Mouse (Mus musculus): ENCODE results near the gene Tinf2.
A peak's percentile ranks its signal among the peaks of the same experiment; 100 is the strongest.

Tinf2 gene

GRCm38 (mm10) chr14:55701131-55701530 is 19.5 kb upstream of the Tinf2 start:
- no peak for DNase-seq

GRCm38 (mm10) chr14:55697226-55697625 is 15.6 kb upstream of the Tinf2 start:
- DNase-seq, result no peak

GRCm38 (mm10) chr14:55689433-55689832 is 7.8 kb upstream of the Tinf2 start:
- DNase-seq, result no peak

GRCm38 (mm10) chr14:55682118-55682493 is 486 bp upstream of the Tinf2 start:
- no peak for DNase-seq

GRCm38 (mm10) chr14:55677615-55678014 is 4.0 kb downstream of the Tinf2 start:
- no peak for DNase-seq

GRCm38 (mm10) chr14:55672741-55673060 is 8.9 kb downstream of the Tinf2 start:
- no peak for DNase-seq

- DNase-seq, result peak; percentile 97
Observed at GRCm38 (mm10) chr14:55671833-55672740, 9.5 kb downstream of the Tinf2 start, which contains the start of the genes Gmpr2 and Nedd8. TSS of gene Gmpr2 (plus strand) at chr14:55671941. TSS of gene Nedd8 (minus strand) at chr14:55672124.

- no peak for DNase-seq
Observed at GRCm38 (mm10) chr14:55671486-55671832, 10.2 kb downstream of the Tinf2 start.

- no peak for DNase-seq
Observed at GRCm38 (mm10) chr14:55660636-55661035, 21.0 kb downstream of the Tinf2 start.

- peak; percentile 75 for DNase-seq
Observed at GRCm38 (mm10) chr14:55659960-55660573, 21.6 kb downstream of the Tinf2 start, which contains the start of gene Mdp1. TSS of gene Mdp1 (minus strand) at chr14:55660508.

- peak; percentile 87 for DNase-seq
Observed at GRCm38 (mm10) chr14:55658011-55658410, 23.6 kb downstream of the Tinf2 start.

- no peak for DNase-seq
Observed at GRCm38 (mm10) chr14:55656935-55657334, 24.7 kb downstream of the Tinf2 start.

GRCm38 (mm10) chr14:55651528-55651927 is 30.1 kb downstream of the Tinf2 start:
- DNase-seq, result no peak

GRCm38 (mm10) chr14:55649884-55650283 is 31.7 kb downstream of the Tinf2 start, which contains the start of gene Tssk4:
TSS of gene Tssk4 (plus strand) at chr14:55650184.
- no peak for DNase-seq

- DNase-seq, result peak; percentile 20
Observed at GRCm38 (mm10) chr14:55644261-55644888, 37.2 kb downstream of the Tinf2 start.

GRCm38 (mm10) chr14:55643060-55643907 is 38.3 kb downstream of the Tinf2 start, which contains the start of gene Tm9sf1:
TSS of gene Tm9sf1 (minus strand) at chr14:55643806.
- peak; percentile 89 for DNase-seq

GRCm38 (mm10) chr14:55642679-55643059 is 39.0 kb downstream of the Tinf2 start:
- DNase-seq, result no peak

- DNase-seq, result no peak
Observed at GRCm38 (mm10) chr14:55641291-55641690, 40.3 kb downstream of the Tinf2 start.

- DNase-seq, result no peak
Observed at GRCm38 (mm10) chr14:55640816-55641215, 40.8 kb downstream of the Tinf2 start.

GRCm38 (mm10) chr14:55637795-55638194 is 43.8 kb downstream of the Tinf2 start, which contains the start of gene Gm49378:
TSS of gene Gm49378 (minus strand) at chr14:55637895.
- DNase-seq, result no peak

GRCm38 (mm10) chr14:55635523-55636007 is 46.1 kb downstream of the Tinf2 start, which contains the start of gene Ipo4:
TSS of gene Ipo4 (minus strand) at chr14:55635957.
- DNase-seq, result peak; percentile 88

GRCm38 (mm10) chr14:55634874-55635522 is 46.6 kb downstream of the Tinf2 start:
- DNase-seq, result peak; percentile 24

All from kidney, adult 9 months (tissue).